Mouse (Mus musculus): Measurements from ENCODE around the gene Krtap19-1. TPM values are rescaled to one million over a fixed set of nuclear protein-coding genes. Genes with fewer than 3 reads are reported as not detected.
A peak's percentile ranks its signal among the peaks of the same experiment; 100 is the strongest.

Krtap19-1 gene
- total and polyA plus RNA-seq, 2 experiments from 2014 or later, result not detected

DNA sequence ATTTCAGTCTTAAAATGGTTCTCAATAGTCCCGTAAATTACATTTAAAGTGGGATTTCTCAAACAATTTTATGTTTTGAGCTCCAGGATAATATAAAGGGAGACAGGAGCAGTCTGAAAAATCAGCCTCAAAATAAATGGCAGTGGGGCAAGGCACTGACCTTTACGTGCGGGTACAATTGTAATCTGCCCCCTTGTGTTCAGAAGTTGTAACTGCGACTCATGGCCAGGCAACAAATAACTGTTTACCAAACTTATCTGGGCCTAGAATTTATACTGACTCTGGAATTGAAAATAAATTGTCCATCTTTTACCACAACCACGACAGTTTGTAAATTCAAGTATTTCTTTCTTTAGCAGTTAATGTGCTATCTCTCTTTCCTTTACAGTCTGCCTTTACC, 17.8 kb downstream of the Krtap19-1 start:
- H3K9ac ChIP-seq, result no peak overlapping the region
- 13% methylated on average over 5 of the region's 5 CpGs for WGBS
- peak; percentile 62 for TF ChIP-seq CTCF (IDR thresholded peaks at IDR 0.05; ENCODE audit: low read depth)
- no peak for ATAC-seq
- no peak overlapping the region for H3K27ac ChIP-seq (ENCODE audit: low read depth, low read length)
- DNase-seq, result peak; percentile 21
- no peak overlapping the region for H3K4me3 ChIP-seq (ENCODE audit: low read depth, low read length)
- H3K4me1 ChIP-seq (ENCODE audit: insufficient read depth), result no peaks in the 10 kb centered on the region
- H3K9me3 ChIP-seq (ENCODE audit: low read length), result no peaks in the 10 kb centered on the region
- H3K27me3 ChIP-seq (ENCODE audit: insufficient read depth, low read length), result no peaks in the 10 kb centered on the region
- H3K36me3 ChIP-seq (ENCODE audit: insufficient read depth), result no peaks in the 10 kb centered on the region
- no peak overlapping the region for H3K4me2 ChIP-seq (ENCODE audit: low read depth)

DNA sequence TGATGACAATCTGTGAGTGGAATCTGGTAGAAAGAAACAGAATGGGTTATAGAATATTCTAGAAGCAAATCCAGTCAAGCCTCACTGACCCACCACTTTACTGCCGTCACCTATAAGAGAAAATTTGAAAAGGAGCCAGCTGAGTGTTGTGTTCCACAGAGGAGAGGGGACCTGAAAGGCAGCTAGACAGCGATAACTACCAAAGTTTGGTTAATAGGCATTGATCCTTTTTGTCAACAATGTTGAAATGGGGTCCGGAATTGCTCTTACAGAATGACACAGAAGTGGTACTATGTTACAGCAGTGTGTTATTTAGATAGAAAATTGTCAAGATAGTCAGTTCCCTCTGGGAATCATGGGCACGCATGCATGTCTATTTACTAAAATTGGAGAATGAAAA, 20.7 kb downstream of the Krtap19-1 start:
- H3K4me3 ChIP-seq (ENCODE audit: low read depth, low read length), result no peak overlapping the region
- no peak for TF ChIP-seq CTCF (IDR thresholded peaks at IDR 0.05; ENCODE audit: low read depth)
- no peaks in the 10 kb centered on the region for H3K9me3 ChIP-seq (ENCODE audit: low read length)
- no peak overlapping the region for H3K9ac ChIP-seq
- ATAC-seq (no peak), DNase-seq (no peak)
- no peak overlapping the region for H3K27ac ChIP-seq (ENCODE audit: low read depth, low read length)
- 84% methylated on average over 4 of the region's 4 CpGs for WGBS
- no peaks in the 10 kb centered on the region for H3K36me3 ChIP-seq (ENCODE audit: insufficient read depth)
- no peak overlapping the region for H3K4me2 ChIP-seq (ENCODE audit: low read depth)
- no peaks in the 10 kb centered on the region for H3K27me3 ChIP-seq (ENCODE audit: insufficient read depth, low read length)
- no peaks in the 10 kb centered on the region for H3K4me1 ChIP-seq (ENCODE audit: insufficient read depth)

DNA sequence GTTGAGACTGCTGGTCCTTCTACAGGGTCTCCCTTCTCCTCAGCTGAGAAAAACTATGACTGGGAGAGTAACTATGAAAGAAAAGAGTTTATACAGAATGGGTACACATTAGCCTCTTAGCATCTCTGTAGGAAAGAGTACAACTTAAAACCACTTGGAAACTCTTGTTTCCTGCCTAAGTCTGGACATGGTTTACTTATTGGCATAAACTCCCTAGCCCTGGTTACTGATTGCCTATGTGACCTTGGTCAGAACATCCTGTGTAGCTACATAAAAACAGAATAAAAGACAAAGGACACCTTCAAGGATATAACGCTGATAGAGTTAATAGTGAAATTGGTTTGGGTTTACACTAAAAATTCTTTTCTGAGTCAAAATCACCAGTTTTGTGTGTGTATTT, 21.8 kb downstream of the Krtap19-1 start:
- Histone ChIP-seq H3K4me3 (ENCODE audit: low read depth, low read length) (no peak overlapping the region), H3K4me1 (ENCODE audit: insufficient read depth) (no peaks in the 10 kb centered on the region), H3K36me3 (ENCODE audit: insufficient read depth) (no peaks in the 10 kb centered on the region), H3K9me3 (ENCODE audit: low read length) (no peaks in the 10 kb centered on the region), H3K9ac (no peak overlapping the region), H3K27ac (ENCODE audit: low read depth, low read length) (no peak overlapping the region), H3K27me3 (ENCODE audit: insufficient read depth, low read length) (no peaks in the 10 kb centered on the region), H3K4me2 (ENCODE audit: low read depth) (no peak overlapping the region)
- no peak for DNase-seq
- ATAC-seq, result no peak
- 95% methylated on average over 1 of the region's 1 CpGs for WGBS
- TF ChIP-seq CTCF (IDR thresholded peaks at IDR 0.05; ENCODE audit: low read depth), result no peak

DNA sequence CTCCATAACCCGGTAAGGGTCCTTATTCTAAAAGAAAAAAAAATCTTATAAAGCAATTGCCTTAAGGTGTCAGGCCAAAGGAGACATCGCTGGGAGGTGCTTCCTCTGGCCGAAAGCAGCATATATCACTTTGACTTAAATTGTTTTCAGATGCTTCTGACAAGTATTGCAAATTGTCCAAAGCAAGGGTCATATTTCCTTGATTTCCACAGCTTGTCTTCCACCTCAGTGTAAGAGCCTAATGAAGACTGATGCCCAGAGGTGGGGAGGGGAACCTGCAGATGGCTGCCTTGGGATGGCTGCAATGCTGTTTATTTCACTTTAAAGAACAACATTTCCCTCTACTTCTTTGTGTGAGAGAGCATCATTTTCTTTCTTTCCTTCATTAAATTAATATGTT, 42.2 kb downstream of the Krtap19-1 start:
- H3K4me3 ChIP-seq (ENCODE audit: low read depth, low read length), result no peak overlapping the region
- no peak overlapping the region for H3K9ac ChIP-seq
- H3K4me1 ChIP-seq (ENCODE audit: insufficient read depth), result no peaks in the 10 kb centered on the region
- WGBS, result 74% methylated on average over 3 of the region's 3 CpGs
- no peak for TF ChIP-seq CTCF (IDR thresholded peaks at IDR 0.05; ENCODE audit: low read depth)
- H3K4me2 ChIP-seq (ENCODE audit: low read depth), result no peak overlapping the region
- H3K9me3 ChIP-seq (ENCODE audit: low read length), result no peaks in the 10 kb centered on the region
- DNase-seq (no peak), ATAC-seq (no peak)
- no peaks in the 10 kb centered on the region for H3K27me3 ChIP-seq (ENCODE audit: insufficient read depth, low read length)
- H3K27ac ChIP-seq (ENCODE audit: low read depth, low read length), result no peak overlapping the region
- H3K36me3 ChIP-seq (ENCODE audit: insufficient read depth), result no peaks in the 10 kb centered on the region

DNA sequence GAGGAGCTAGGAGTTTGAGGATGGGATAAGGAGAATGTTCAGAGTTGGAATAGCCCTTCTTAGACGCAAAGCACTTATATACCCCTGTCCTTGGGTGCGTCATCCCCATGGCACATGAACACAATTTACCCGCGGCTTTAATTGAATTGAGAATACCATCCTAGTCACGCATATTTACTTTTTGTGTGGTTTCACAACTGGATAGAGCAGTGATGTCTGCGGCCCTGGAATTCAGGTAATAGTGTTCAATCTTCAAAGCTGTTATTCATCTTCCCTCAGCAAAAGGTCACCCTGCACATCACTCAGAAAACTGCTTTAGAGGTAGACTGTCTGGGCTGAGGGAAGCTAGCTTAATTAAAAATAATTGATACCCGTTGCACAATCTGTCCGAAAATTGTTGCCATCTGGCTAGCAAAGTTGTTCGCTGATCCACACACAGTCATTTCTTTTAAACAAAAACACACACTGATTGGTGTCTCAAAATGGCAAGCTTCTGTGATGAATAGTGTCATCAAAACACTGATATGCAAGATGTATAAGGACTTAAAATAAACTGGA, 43.0 kb downstream of the Krtap19-1 start, which contains the start of gene Krtap14:
Gene Krtap14, minus strand, starts transcription at position 51 of the 558 bp plus-strand sequence.
- Histone ChIP-seq H3K27me3 (ENCODE audit: insufficient read depth, low read length) (no peaks in the 10 kb centered on the region), H3K4me3 (ENCODE audit: low read depth, low read length) (no peak within 1 kb of the TSS), H3K9me3 (ENCODE audit: low read length) (no peaks in the 10 kb centered on the region), H3K9ac (no peak within 1 kb of the TSS), H3K4me1 (ENCODE audit: insufficient read depth) (no peaks in the 10 kb centered on the region), H3K4me2 (ENCODE audit: low read depth) (no peak within 1 kb of the TSS), H3K27ac (ENCODE audit: low read depth, low read length) (no peak within 1 kb of the TSS), H3K36me3 (ENCODE audit: insufficient read depth) (no peaks in the 10 kb centered on the region)
- ATAC-seq (peak; percentile 32; the same call in 1 of the 2 replicates), DNase-seq (peak; percentile 54)
- TF ChIP-seq CTCF (IDR thresholded peaks at IDR 0.05; ENCODE audit: low read depth), result no peak
- WGBS, result 62% methylated on average over 9 of the region's 9 CpGs

DNA sequence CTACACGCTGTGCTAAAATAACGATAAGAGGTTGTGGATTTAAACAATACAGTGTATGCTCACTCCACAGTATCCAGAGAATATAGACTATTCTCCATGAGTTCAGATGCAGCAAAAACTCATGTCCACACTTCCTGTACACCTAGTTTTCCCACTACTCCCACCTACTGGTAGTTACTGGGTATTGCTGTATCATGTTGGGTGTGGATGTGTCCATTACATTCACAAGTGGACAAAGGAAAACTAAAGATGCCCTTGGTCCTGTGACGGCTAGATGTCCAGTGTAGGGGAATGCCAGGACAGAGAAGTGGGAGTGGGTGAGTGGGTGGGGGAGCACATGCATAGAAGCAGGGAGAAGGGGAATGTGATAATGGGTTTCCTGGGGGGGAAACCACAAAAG, 45.5 kb downstream of the Krtap19-1 start:
- no peak overlapping the region for H3K9ac ChIP-seq
- DNase-seq (no peak), ATAC-seq (no peak)
- no peaks in the 10 kb centered on the region for H3K27me3 ChIP-seq (ENCODE audit: insufficient read depth, low read length)
- H3K27ac ChIP-seq (ENCODE audit: low read depth, low read length), result no peak overlapping the region
- WGBS, result 79% methylated on average over 3 of the region's 3 CpGs
- no peaks in the 10 kb centered on the region for H3K36me3 ChIP-seq (ENCODE audit: insufficient read depth)
- peak; percentile 61 for TF ChIP-seq CTCF (IDR thresholded peaks at IDR 0.05; ENCODE audit: low read depth)
- H3K9me3 ChIP-seq (ENCODE audit: low read length), result no peaks in the 10 kb centered on the region
- no peaks in the 10 kb centered on the region for H3K4me1 ChIP-seq (ENCODE audit: insufficient read depth)
- H3K4me2 ChIP-seq (ENCODE audit: low read depth), result no peak overlapping the region
- no peak overlapping the region for H3K4me3 ChIP-seq (ENCODE audit: low read depth, low read length)

DNA sequence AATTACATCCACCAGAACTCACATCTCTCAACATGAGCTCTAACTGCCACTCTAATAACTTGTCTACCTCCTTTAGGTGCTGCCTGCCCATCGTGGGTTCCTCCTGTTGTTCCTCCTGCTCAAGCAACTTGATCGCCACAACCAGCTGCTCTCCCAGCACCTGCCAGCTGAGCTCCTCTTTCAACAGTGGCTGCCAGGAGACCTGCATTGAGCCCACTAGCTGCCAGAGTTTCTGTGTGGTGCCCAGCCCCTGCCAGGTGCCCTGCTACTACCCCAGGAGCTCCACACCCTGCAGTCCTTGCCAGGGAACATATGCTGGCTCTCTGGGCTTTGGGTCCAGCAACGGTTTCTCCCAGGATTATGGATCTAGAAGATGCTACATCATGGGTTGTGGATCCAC, 49.1 kb downstream of the Krtap19-1 start, which contains the start of gene Krtap15:
Gene Krtap15, plus strand, starts transcription at position 150 of the 400 bp plus-strand sequence.
- TF ChIP-seq CTCF (IDR thresholded peaks at IDR 0.05; ENCODE audit: low read depth), result no peak
- no peak within 1 kb of the TSS for H3K27ac ChIP-seq (ENCODE audit: low read depth, low read length)
- no peaks in the 10 kb centered on the region for H3K27me3 ChIP-seq (ENCODE audit: insufficient read depth, low read length)
- no peaks in the 10 kb centered on the region for H3K9me3 ChIP-seq (ENCODE audit: low read length)
- DNase-seq (no peak), ATAC-seq (no peak)
- WGBS, result 81% methylated on average over 3 of the region's 3 CpGs
- H3K9ac ChIP-seq, result no peak within 1 kb of the TSS
- H3K4me3 ChIP-seq (ENCODE audit: low read depth, low read length), result no peak within 1 kb of the TSS
- H3K36me3 ChIP-seq (ENCODE audit: insufficient read depth), result no peaks in the 10 kb centered on the region
- H3K4me1 ChIP-seq (ENCODE audit: insufficient read depth), result no peaks in the 10 kb centered on the region
- no peak within 1 kb of the TSS for H3K4me2 ChIP-seq (ENCODE audit: low read depth)

Other genes with a start within 250 kb of the Krtap19-1 start
- gene 2310079G19Rik, start 241.7 kb downstream of the Krtap19-1 start, total RNA-seq (2014; rRNA removed), result not detected in 2 replicates
- not detected in 2 replicates for gene 2310079G19Rik, start 241.7 kb downstream of the Krtap19-1 start, polyA plus RNA-seq (2015; fragmentation: Nextera tagmentation; extraction: Ambion mirVana)
- gene Krtap26-1, start 221.6 kb downstream of the Krtap19-1 start, total RNA-seq (2014; rRNA removed), result not detected in 2 replicates
- gene Krtap26-1, start 221.6 kb downstream of the Krtap19-1 start, polyA plus RNA-seq (2015; fragmentation: Nextera tagmentation; extraction: Ambion mirVana), result not detected in 2 replicates
- gene Krtap27-1, start 197.7 kb downstream of the Krtap19-1 start, total RNA-seq (2014; rRNA removed), result not detected in 2 replicates
- gene Krtap27-1, start 197.7 kb downstream of the Krtap19-1 start, polyA plus RNA-seq (2015; fragmentation: Nextera tagmentation; extraction: Ambion mirVana), result not detected in 2 replicates
- gene 2310061N02Rik, start 161.4 kb downstream of the Krtap19-1 start, total RNA-seq (2014; rRNA removed), result not detected in 2 replicates
- not detected in 2 replicates for gene 2310061N02Rik, start 161.4 kb downstream of the Krtap19-1 start, polyA plus RNA-seq (2015; fragmentation: Nextera tagmentation; extraction: Ambion mirVana)
- not detected in 2 replicates for gene Krtap13-1, start 140.5 kb downstream of the Krtap19-1 start, total RNA-seq (2014; rRNA removed)
- not detected in 2 replicates for gene Krtap13-1, start 140.5 kb downstream of the Krtap19-1 start, polyA plus RNA-seq (2015; fragmentation: Nextera tagmentation; extraction: Ambion mirVana)
- gene Krtap13, start 117.8 kb downstream of the Krtap19-1 start, total RNA-seq (2014; rRNA removed), result not detected in 2 replicates
- gene Krtap13, start 117.8 kb downstream of the Krtap19-1 start, polyA plus RNA-seq (2015; fragmentation: Nextera tagmentation; extraction: Ambion mirVana), result not detected in 2 replicates
- gene 2310034C09Rik, start 110.6 kb downstream of the Krtap19-1 start, total RNA-seq (2014; rRNA removed), result not detected in 2 replicates
- gene 2310034C09Rik, start 110.6 kb downstream of the Krtap19-1 start, polyA plus RNA-seq (2015; fragmentation: Nextera tagmentation; extraction: Ambion mirVana), result not detected in 2 replicates
- not detected in 2 replicates for gene 2310057N15Rik, start 95.2 kb downstream of the Krtap19-1 start, total RNA-seq (2014; rRNA removed)
- gene 2310057N15Rik, start 95.2 kb downstream of the Krtap19-1 start, polyA plus RNA-seq (2015; fragmentation: Nextera tagmentation; extraction: Ambion mirVana), result not detected in 2 replicates
- not detected in 2 replicates for gene Gm5965, start 91.5 kb downstream of the Krtap19-1 start, total RNA-seq (2014; rRNA removed)
- not detected in 2 replicates for gene Gm5965, start 91.5 kb downstream of the Krtap19-1 start, polyA plus RNA-seq (2015; fragmentation: Nextera tagmentation; extraction: Ambion mirVana)
- gene Gm20741, start 57.2 kb downstream of the Krtap19-1 start, total RNA-seq (2014; rRNA removed), result not detected in 2 replicates
- gene Gm20741, start 57.2 kb downstream of the Krtap19-1 start, polyA plus RNA-seq (2015; fragmentation: Nextera tagmentation; extraction: Ambion mirVana), result not detected in 2 replicates
- not detected in 2 replicates for gene Krtap15, start 49.2 kb downstream of the Krtap19-1 start, total RNA-seq (2014; rRNA removed)
- not detected in 2 replicates for gene Krtap15, start 49.2 kb downstream of the Krtap19-1 start, polyA plus RNA-seq (2015; fragmentation: Nextera tagmentation; extraction: Ambion mirVana)
- gene Krtap14, start 43.3 kb downstream of the Krtap19-1 start, total RNA-seq (2014; rRNA removed), result not detected in 2 replicates
- not detected in 2 replicates for gene Krtap14, start 43.3 kb downstream of the Krtap19-1 start, polyA plus RNA-seq (2015; fragmentation: Nextera tagmentation; extraction: Ambion mirVana)
- not detected in 2 replicates for gene Krtap19-2, start 4.9 kb upstream of the Krtap19-1 start, total RNA-seq (2014; rRNA removed)
- gene Krtap19-2, start 4.9 kb upstream of the Krtap19-1 start, polyA plus RNA-seq (2015; fragmentation: Nextera tagmentation; extraction: Ambion mirVana), result not detected in 2 replicates
- gene Krtap19-3, start 8.6 kb upstream of the Krtap19-1 start, total RNA-seq (2014; rRNA removed), result not detected in 2 replicates
- not detected in 2 replicates for gene Krtap19-3, start 8.6 kb upstream of the Krtap19-1 start, polyA plus RNA-seq (2015; fragmentation: Nextera tagmentation; extraction: Ambion mirVana)
- not detected in 2 replicates for gene Krtap19-4, start 15.7 kb upstream of the Krtap19-1 start, total RNA-seq (2014; rRNA removed)
- gene Krtap19-4, start 15.7 kb upstream of the Krtap19-1 start, polyA plus RNA-seq (2015; fragmentation: Nextera tagmentation; extraction: Ambion mirVana), result not detected in 2 replicates
- not detected in 2 replicates for gene Krtap19-5, start 27.0 kb upstream of the Krtap19-1 start, total RNA-seq (2014; rRNA removed)
- not detected in 2 replicates for gene Krtap19-5, start 27.0 kb upstream of the Krtap19-1 start, polyA plus RNA-seq (2015; fragmentation: Nextera tagmentation; extraction: Ambion mirVana)
- not detected in 2 replicates for gene Krtap19-9b, start 62.9 kb upstream of the Krtap19-1 start, total RNA-seq (2014; rRNA removed)
- gene Krtap19-9b, start 62.9 kb upstream of the Krtap19-1 start, polyA plus RNA-seq (2015; fragmentation: Nextera tagmentation; extraction: Ambion mirVana), result not detected in 2 replicates
- gene Krtap16-3, start 93.5 kb upstream of the Krtap19-1 start, total RNA-seq (2014; rRNA removed), result not detected in 2 replicates
- not detected in 2 replicates for gene Krtap16-3, start 93.5 kb upstream of the Krtap19-1 start, polyA plus RNA-seq (2015; fragmentation: Nextera tagmentation; extraction: Ambion mirVana)
- not detected in 2 replicates for gene Krtap22-2, start 141.3 kb upstream of the Krtap19-1 start, total RNA-seq (2014; rRNA removed)
- not detected in 2 replicates for gene Krtap22-2, start 141.3 kb upstream of the Krtap19-1 start, polyA plus RNA-seq (2015; fragmentation: Nextera tagmentation; extraction: Ambion mirVana)
- not detected in 2 replicates for gene Gm10229, start 145.9 kb upstream of the Krtap19-1 start, total RNA-seq (2014; rRNA removed)
- gene Gm10229, start 145.9 kb upstream of the Krtap19-1 start, polyA plus RNA-seq (2015; fragmentation: Nextera tagmentation; extraction: Ambion mirVana), result not detected in 2 replicates
- not detected in 2 replicates for gene Krtap6-1, start 162.3 kb upstream of the Krtap19-1 start, total RNA-seq (2014; rRNA removed)
- not detected in 2 replicates for gene Krtap6-1, start 162.3 kb upstream of the Krtap19-1 start, polyA plus RNA-seq (2015; fragmentation: Nextera tagmentation; extraction: Ambion mirVana)
- gene Gm10228, start 172.1 kb upstream of the Krtap19-1 start, total RNA-seq (2014; rRNA removed), result not detected in 2 replicates
- not detected in 2 replicates for gene Gm10228, start 172.1 kb upstream of the Krtap19-1 start, polyA plus RNA-seq (2015; fragmentation: Nextera tagmentation; extraction: Ambion mirVana)
- gene Krtap6-5, start 178.5 kb upstream of the Krtap19-1 start, total RNA-seq (2014; rRNA removed), result not detected in 2 replicates
- gene Krtap6-5, start 178.5 kb upstream of the Krtap19-1 start, polyA plus RNA-seq (2015; fragmentation: Nextera tagmentation; extraction: Ambion mirVana), result not detected in 2 replicates
- not detected in 2 replicates for gene 1110025L11Rik, start 194.6 kb upstream of the Krtap19-1 start, total RNA-seq (2014; rRNA removed)
- gene 1110025L11Rik, start 194.6 kb upstream of the Krtap19-1 start, polyA plus RNA-seq (2015; fragmentation: Nextera tagmentation; extraction: Ambion mirVana), result not detected in 2 replicates
- gene Krtap6-3, start 214.6 kb upstream of the Krtap19-1 start, total RNA-seq (2014; rRNA removed), result not detected in 2 replicates
- gene Krtap6-3, start 214.6 kb upstream of the Krtap19-1 start, polyA plus RNA-seq (2015; fragmentation: Nextera tagmentation; extraction: Ambion mirVana), result not detected in 2 replicates

All from forebrain, postnatal 0 days (tissue).